Mouse (Mus musculus) testis, adult 2 months (tissue): ENCODE measurements around the gene Hist1h4i.

Experiments used
- CTCF ChIP-seq: fragments of 200-500 bp; IDR thresholded peaks from 2 replicates; pipeline ENCODE4 v1.5.1; 2012; ENCODE audit warnings: low read depth, mild to moderate bottlenecking, inconsistent platforms, low read length, moderate library complexity; ENCODE audit not compliant: control insufficient read depth, insufficient read depth, insufficient replicate concordance
- POLR2A ChIP-seq: fragments of 200-500 bp; IDR thresholded peaks from 2 replicates; pipeline ENCODE4 v1.6.1; 2012; ENCODE audit warnings: low read depth, mild to moderate bottlenecking, inconsistent platforms, low read length, moderate library complexity; ENCODE audit not compliant: control insufficient read depth

GRCm38 (mm10) chr13:21993957-21994738, 47.0 kb downstream of the Hist1h4i start:
- TF ChIP-seq CTCF (no peak), POLR2A (no peak)
